Mouse (Mus musculus): ENCODE data around the gene Gm6034.

GRCm38 (mm10) chr17:36025901-36026300 is 16.9 kb upstream of the Gm6034 start:
- TF ChIP-seq CTCF (IDR thresholded peaks at IDR 0.05; ENCODE audit: borderline replicate concordance, insufficient read depth, low read length) (no peak), POLR2A (IDR thresholded peaks at IDR 0.05; ENCODE audit: low read depth, low read length) (no peak)
